Mouse (Mus musculus) kidney, adult 2 months (tissue): Measurements from ENCODE around the gene Ang2.

Experiments
- CTCF ChIP-seq: fragments of 200-500 bp; conservative IDR thresholded peaks from 2 replicates; pipeline ENCODE4 v1.5.1; 2011; ENCODE audit warnings: low read depth, mild to moderate bottlenecking, control low read depth, low read length, moderate library complexity, mixed read lengths; ENCODE audit not compliant: insufficient read depth, insufficient read length
- POLR2A ChIP-seq: fragments of 200-500 bp; IDR thresholded peaks from one replicate; pipeline ENCODE4 v1.6.1; 2011; ENCODE audit warnings: low read depth, low read length, control low read depth

DNA sequence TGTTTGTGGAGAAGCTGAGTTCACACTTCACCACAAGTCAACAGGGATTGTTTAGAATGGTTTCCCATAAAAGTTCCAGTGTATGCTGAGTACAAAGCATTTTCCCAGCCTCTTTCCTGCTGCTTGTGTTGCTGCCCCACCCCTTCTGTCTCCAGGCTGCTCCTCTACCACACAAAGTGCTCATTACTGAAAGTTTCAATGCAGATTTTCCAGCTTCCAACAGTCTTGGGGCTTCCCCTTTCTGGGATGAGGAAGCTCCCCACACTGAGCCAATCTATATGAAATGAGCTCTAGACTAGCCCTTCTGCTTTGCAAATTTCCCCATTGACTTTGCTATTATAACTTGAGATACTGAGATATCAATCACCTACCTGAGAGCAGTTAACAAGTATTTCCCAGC lies 32.9 kb downstream of the Ang2 start:
- no peak for TF ChIP-seq POLR2A
- no peak for TF ChIP-seq CTCF
